22 mouse cellular contexts compared by ENCODE assay signal in the genomic region with DNA sequence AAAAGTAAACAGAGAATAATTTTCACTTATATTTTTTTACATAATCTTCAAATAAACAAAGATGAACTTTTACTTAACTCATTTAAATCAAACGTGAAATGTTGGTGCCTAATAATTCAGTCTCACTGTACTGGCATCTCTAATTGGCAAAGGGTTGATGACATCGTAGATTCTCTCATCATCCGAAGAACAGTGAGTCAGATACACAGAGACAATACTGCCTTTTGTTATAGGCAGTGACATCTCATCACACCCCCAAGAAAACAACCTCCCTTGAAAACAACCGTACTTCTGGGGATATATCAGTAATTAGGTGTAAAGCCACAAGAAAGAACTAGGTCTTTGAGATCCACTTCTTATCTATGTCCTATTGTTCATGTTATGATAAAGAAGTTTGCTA.
A peak's percentile ranks its signal among the peaks of the same experiment; 100 is the strongest.
DNase-seq lines count a peak whose midpoint lies in the region; ATAC-seq lines count a peak whose summit lies in the region.
"Had no signal": no experiment of that assay in that cellular context is flagged by ENCODE, and none has a peak within 500 bp of the region (broad histone marks: within the 10 kb centered on the region; RNA-seq: fewer than 3 reads in every experiment).

No protein-coding gene starts in this region.

- no peak for DNase-seq in frontal cortex, adult 2 months (ENCODE audit: extremely low spot score in 1 of 2, low spot score in 1 of 2)
- DNase-seq in layer of hippocampus, adult 9-11 months = peak; percentile 23
- DNase-seq in layer of hippocampus, adult 18-20 months (ENCODE audit: low spot score in 2 of 2) = no peak
- DNase-seq in retina, postnatal 1 day = peak; percentile 77
- DNase-seq in retina, embryonic 14.5 days (ENCODE audit: low spot score) = no peak
- DNase-seq in telencephalon, adult 2 months (ENCODE audit: low read depth, low spot score) = peak; percentile 21
- DNase-seq: adrenal gland, adult 2 months; adrenal gland, postnatal 10 days; adrenal gland, postnatal 36 days; B cell, adult 2 months; cerebellum, adult 11 months; cerebellum, adult 18-20 months; cerebellum, adult 8-10 months; cerebellum, adult 9-11 months; cerebellum, postnatal 14 days; cerebellum, postnatal 36 days; embryo, embryonic 11 days had no signal

- ATAC-seq in frontal cortex, adult (ENCODE audit: low TSS enrichment) = peak; percentile 79
- ATAC-seq in megakaryocyte, adult 5-6 weeks (ENCODE audit: poor library complexity, severe bottlenecking) = no peak
- ATAC-seq: CD4-positive, CD25-positive, alpha-beta regulatory T cell, adult 4 months; forebrain, embryonic 14.5 days; forebrain, embryonic 16.5 days had no signal

Comparison
In these comparisons a context has a peak if more than half of its experiments do, and no peak if none do; other contexts are left out.
1. DNase-seq: peak in layer of hippocampus, adult 9-11 months (single experiment), retina, postnatal 1 day (single experiment) and telencephalon, adult 2 months (single experiment); none in frontal cortex, adult 2 months (0 of 2), layer of hippocampus, adult 18-20 months (0 of 2) and retina, embryonic 14.5 days (single experiment).